Mouse (Mus musculus) myocyte (in vitro differentiated cells): ENCODE measurements around the gene Car5a.

ENCODE experiments used
- E2F4 ChIP-seq: IDR thresholded peaks from one replicate; pipeline ENCODE4 v1.6.1; 2011; ENCODE audit warnings: mild to moderate bottlenecking, control low read depth, moderate library complexity; ENCODE audit not compliant: insufficient read depth
- MAX ChIP-seq: IDR thresholded peaks from one replicate; pipeline ENCODE4 v1.6.1; 2011; ENCODE audit warnings: low read depth, mild to moderate bottlenecking, control low read depth
- MYOD1 ChIP-seq, 3 experiments: IDR thresholded peaks; one replicate each; pipeline ENCODE4 v1.6.1; 2011; ENCODE audit warnings: control low read depth in 2 of 3, low read depth in 2 of 3, mild to moderate bottlenecking in 2 of 3, moderate library complexity in 1 of 3; ENCODE audit not compliant: insufficient read length in 2 of 3, control insufficient read depth in 1 of 3
- MYOG ChIP-seq, 3 experiments: IDR thresholded peaks; one replicate each; pipeline ENCODE4 v1.6.1; 2011; ENCODE audit warnings: control low read depth in 2 of 3, low read depth in 2 of 3, mild to moderate bottlenecking in 2 of 3; ENCODE audit not compliant: insufficient read length in 2 of 3, control insufficient read depth in 1 of 3, insufficient read depth in 1 of 3
- POLR2A ChIP-seq: IDR thresholded peaks from one replicate; pipeline ENCODE4 v1.6.1; 2011; ENCODE audit warnings: low read depth, mild to moderate bottlenecking, control low read depth, moderate library complexity; ENCODE audit not compliant: insufficient read length
- POLR2AphosphoS2 ChIP-seq: IDR thresholded peaks from one replicate; pipeline ENCODE4 v1.6.1; 2011; ENCODE audit warnings: low read depth, control low read depth; ENCODE audit not compliant: insufficient read length
- TCF12 ChIP-seq: IDR thresholded peaks from one replicate; pipeline ENCODE4 v1.6.1; 2011; ENCODE audit warnings: mild to moderate bottlenecking, control low read depth; ENCODE audit not compliant: poor library complexity, insufficient read depth, severe bottlenecking

DNA sequence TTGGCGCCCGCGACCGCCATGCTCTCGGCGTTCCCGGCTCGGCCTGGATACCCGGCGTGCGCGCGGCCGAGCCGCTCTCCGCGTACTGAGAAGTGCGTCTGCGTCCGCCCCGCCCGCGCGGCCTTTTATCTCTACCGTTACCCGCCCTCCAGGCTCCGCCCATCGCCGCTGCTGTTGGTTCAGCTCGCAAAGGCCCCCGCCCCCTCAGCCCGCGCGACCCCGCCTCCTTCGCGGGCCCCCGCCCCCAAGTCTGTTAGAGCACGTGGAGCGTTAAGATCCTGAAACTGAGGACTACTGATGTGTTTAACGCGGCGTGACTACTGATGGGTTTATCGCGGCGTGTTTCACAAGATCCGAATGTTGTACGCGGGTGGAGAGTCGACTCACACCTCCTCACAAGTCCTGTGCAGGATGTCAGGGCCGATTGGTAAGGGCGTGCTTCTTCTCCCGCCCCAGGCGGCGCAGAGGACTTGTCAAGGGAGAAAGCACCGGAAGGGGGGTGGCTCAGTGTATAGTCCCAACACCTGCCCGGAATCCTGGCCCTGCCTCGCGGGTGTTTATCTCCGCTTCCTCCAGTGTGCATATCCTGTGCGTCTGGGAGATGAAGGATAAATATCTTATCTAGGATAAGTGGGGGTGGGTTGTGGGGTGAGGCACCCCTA lies 37.0 kb downstream of the Car5a start, which contains the start of gene Slc7a5:
- TF ChIP-seq MYOD1 (IDR thresholded peaks at IDR 0.05; ENCODE audit: control insufficient read depth in 1 of 3, insufficient read length in 2 of 3, low read depth in 2 of 3) (no peak), TCF12 (no peak), POLR2AphosphoS2 (peak; percentile 97), POLR2A (peak; percentile 93), E2F4 (no peak), MYOG (IDR thresholded peaks at IDR 0.05; ENCODE audit: control insufficient read depth in 1 of 3, insufficient read depth in 1 of 3, insufficient read length in 2 of 3, low read depth in 2 of 3) (no peak), MAX (peak; percentile 89)
